Mouse (Mus musculus) urinary bladder, postnatal 4 days (tissue): Measurements from ENCODE around the gene Ubfd1.
A peak's percentile ranks its signal among the peaks of the same experiment; 100 is the strongest.
"Not testable (repeated sequence)": the region's sequence is repeated elsewhere in the genome, so short reads cannot be mapped to it uniquely, and the experiment has no call there.

Experiments used
- DNase-seq, 2 experiments: peaks; one replicate each; pipeline ENCODE4 v3.0.0; 2021 to 2022; ENCODE audit warnings: low spot score in 2 of 2

Gene Ubfd1

GRCm38 (mm10) chr7:122087195-122087982 is 20.4 kb downstream of the Ubfd1 start:
- no peak for DNase-seq

GRCm38 (mm10) chr7:122094564-122095330 is 27.8 kb downstream of the Ubfd1 start:
- no peak for DNase-seq

- no peak for DNase-seq
Measured at GRCm38 (mm10) chr7:122098009-122098408, 31.0 kb downstream of the Ubfd1 start.

GRCm38 (mm10) chr7:122099222-122099621 is 32.2 kb downstream of the Ubfd1 start:
- DNase-seq = no peak

DNA sequence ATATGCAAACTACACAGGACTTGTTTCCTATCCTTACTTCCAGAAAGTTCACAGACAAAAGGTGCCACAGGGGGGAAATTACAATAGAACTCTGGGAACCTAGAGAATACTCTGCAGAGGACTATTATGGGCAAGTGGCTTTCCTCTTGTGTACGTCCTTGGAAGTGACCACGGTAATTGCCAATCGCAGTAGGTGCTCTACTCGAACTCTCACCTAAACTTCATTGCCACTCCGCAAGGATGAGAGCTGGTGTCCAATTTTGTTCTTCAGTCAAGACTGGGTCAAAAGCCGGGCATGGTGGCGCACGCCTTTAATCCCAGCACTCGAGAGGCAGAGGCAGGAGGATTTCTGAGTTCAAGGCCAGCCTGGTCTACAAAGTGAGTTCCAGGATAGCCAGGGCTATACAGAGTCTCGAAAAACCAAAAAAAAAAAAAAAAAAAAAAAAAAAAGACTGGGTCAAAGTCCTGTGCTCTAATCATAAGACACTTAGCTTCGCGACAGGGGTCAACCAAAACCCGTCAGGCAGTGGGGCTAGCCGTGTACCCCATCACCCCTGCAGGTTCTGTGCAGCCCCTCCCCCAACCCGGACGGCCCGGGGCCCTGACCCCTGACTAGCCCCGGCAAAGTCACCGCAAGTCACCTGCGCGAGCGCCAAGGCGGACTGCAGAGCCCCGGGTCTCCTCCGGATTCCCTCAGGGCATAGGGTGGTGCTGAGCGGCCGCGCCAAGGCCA is 34.2 kb downstream of the Ubfd1 start:
- DNase-seq = not testable (repeated sequence)

DNA sequence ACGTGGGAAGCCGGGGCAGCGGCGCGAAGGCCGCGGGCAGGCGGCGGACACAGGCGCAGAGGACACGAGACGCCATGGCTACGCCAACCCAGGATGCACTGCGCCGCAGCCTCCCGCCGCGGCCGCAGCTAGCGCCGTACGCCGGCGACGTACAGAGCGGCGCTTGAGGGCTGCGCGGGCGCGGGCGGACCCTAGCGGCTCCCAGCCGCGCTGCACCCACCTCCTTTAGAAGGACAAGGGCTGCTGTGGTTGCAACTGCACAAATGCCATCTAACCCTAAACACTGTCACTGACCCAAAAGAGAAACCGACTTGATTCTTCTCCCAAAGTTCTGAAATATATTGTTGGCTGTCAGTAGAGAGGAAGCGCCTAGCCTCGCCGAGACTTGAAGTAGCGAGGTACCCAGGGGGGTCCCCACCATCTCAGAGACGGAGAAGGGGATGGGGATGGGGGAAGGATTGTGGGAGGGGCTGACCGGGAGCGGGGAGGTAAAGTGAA is 34.8 kb downstream of the Ubfd1 start, which contains the start of gene Ndufab1:
Gene Ndufab1, minus strand, starts transcription at position 140 of the 498 bp plus-strand sequence.
- DNase-seq = peak; percentile 78 to 79

- DNase-seq = no peak
Measured at GRCm38 (mm10) chr7:122108206-122108605, 41.2 kb downstream of the Ubfd1 start.

DNA sequence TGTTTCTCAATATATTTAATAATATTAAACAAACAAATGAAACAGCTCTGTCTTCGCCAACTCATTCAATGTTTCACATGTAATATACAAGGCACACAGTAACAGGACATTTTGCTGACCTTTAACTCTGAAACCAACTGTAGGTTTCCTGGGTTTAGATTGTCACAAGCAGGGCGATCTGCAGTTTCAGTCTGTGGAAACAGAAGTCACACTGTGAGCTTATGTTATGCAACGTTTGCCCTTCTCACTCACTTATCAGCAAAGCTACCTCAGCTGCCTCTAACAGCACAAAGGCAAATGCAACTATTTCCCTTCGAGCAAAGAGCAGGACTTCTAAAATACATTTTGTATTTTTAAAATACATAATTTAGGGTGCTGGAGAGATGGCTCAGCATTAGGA is 56.5 kb downstream of the Ubfd1 start:
- no peak for DNase-seq

GRCm38 (mm10) chr7:122125636-122126035 is 58.7 kb downstream of the Ubfd1 start:
- no peak for DNase-seq

DNA sequence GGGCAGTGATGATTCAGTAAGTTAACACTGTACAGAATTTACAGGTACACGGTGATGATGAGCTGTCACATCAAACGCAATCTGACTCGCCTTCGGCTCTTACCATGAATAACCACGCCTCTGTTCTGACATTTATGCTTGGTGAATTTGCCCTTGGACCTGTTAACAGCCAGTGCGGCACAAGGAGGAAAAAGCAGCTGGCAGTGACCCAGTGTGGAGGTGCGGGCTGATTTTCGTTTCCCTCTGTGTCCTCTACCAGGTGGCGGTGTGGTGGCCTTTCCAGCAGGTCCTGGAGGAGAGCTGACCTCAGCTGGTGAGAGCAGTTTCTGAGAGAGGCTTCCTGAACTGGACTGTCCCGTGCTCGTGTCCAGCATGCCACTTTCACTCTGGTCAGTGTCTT is 60.0 kb downstream of the Ubfd1 start:
- DNase-seq = no peak
